Mouse (Mus musculus): ENCODE measurements at regions not wholly inside any gene's neighbourhood (a gene's known extent, or its start where the extent isn't known, plus 50 kb on each side); places are given as distances from the start of the nearest gene placed in this dataset.

DNA sequence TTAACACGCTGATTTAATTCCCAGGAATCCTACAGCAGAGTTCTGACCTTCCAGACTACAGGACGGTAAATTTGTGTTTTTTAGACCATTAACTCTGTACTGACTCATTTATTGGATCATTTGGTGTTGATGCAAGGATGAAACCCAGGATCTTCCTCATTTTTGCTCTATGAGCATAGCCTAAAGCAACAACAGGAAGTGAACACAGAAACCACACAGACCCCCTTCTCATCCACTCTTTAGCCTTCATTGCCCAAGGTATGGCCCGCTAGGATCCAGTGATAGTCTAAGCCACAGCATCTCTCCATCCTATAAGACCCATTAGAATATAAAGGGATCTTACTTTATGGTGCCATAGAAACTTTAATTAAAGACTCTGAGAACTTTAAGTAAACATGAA is 56.5 kb upstream of the Grin2b start:
- DNase-seq (ENCODE audit: low spot score): no peak

DNA sequence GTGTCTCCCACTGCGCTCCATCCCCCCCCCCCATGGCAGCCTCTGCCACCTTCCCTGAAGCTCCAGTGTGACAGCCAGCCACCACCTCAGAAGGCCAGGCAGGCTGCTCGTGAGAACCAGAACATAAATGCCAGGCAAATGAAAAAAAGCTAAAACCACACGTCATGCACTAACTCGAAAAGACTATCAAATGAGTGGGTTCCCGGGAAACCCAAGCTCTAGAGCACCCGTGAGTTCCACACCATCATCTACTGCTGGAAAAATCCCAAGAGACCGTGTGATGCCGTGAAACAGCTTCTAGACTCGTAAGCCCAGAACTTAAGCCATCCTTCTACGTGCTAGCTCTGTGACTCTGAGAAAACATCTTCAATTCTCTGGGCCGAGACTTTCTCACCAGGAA is 62.2 kb upstream of the Grin2b start:
- DNase-seq (ENCODE audit: low spot score): no peak

DNA sequence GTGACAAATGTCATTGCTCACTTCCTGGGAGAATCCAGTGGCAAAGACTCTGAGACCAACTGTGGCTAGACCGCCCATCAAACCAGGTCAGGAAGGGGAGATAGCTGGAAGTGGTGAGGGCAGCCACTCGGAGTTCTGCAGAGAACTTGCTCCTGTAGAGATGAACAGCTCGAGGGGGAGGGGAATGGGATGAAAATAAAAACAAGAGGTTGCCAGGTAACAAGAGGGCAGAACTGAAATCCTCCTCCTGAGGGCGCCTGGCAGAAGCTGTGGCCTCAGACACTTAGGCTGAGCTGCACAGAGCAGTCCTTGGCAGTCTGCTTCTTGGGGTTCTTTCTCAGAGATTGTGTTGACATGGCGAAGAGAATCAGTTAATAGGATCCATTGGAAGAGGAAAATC is 65.7 kb upstream of the Grin2b start:
- no peak for DNase-seq (ENCODE audit: low spot score)

DNA sequence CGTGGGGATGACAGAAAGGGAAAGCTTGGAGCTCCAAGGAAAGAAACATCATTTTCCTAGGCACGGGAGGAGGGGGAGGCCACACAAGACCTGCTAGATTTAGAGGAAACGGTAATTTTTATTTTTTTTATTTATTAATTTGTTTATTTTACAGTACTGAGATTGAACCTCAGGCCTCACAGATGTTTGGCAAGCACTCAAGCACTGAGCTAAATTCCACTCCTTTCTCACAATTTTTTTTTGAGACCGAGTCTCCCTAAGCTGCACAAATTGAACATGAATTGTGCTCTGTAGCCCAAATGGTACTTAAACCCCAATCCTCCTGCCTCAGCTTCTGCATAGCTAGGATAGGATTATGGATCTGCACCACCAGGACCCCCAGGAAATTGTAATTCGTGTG is 66.1 kb upstream of the Grin2b start:
- no peak for DNase-seq (ENCODE audit: low spot score)

DNA sequence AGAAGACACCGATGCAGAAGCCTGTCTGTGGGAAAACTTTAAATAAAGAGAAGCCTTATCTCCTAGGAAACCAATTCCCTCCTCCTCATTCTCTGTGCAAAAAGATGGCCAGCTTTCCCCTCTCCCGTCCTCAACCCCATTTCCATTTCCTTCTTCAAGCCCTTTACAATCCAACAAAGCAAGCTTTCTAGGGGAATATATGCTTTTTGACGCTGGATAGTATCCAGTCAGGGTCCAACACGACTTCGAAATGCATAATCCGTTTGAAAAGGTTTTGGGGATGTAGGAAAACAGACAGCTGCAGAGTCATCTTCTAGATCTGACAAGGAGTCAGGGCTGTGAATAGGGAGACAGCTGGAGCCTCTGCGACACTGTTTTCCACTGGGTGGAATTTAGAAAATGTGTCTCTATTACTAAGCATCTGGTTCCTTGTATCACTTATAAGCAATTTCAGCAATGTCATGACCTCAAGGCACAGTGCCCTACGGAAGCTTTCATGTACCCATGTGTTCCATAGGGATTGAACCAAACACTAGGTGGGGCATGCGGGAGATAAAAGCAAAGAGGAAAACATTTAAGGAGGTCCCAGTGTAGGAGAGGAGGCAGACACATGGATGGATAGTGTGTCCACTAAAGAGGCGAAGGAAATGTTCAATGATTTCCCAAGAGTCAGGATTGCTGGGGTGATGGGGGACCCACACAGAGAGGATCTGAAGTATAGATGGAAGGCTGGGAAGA is 68.4 kb upstream of the Grin2b start:
- no peak for DNase-seq (ENCODE audit: low spot score)

DNA sequence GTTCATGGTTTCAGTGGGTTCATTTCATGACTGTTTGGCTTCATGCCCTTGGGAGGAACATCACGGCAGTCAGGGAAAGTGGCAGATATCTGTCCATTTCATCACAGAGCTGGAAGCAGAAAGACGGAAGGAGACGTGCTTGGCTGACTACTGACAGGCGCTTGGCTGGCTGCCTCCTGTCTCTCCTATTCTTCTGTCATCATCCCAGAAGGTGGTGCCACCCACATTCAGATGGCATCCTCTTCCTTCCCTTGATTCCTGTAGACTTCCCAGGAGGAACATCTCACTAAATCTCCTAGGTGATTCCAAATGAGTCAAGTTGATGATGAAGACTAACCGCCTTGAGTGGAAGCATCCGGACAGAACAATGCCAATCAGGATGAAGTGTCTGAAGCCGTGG is 71.6 kb upstream of the Grin2b start:
- DNase-seq (ENCODE audit: low spot score): no peak

DNA sequence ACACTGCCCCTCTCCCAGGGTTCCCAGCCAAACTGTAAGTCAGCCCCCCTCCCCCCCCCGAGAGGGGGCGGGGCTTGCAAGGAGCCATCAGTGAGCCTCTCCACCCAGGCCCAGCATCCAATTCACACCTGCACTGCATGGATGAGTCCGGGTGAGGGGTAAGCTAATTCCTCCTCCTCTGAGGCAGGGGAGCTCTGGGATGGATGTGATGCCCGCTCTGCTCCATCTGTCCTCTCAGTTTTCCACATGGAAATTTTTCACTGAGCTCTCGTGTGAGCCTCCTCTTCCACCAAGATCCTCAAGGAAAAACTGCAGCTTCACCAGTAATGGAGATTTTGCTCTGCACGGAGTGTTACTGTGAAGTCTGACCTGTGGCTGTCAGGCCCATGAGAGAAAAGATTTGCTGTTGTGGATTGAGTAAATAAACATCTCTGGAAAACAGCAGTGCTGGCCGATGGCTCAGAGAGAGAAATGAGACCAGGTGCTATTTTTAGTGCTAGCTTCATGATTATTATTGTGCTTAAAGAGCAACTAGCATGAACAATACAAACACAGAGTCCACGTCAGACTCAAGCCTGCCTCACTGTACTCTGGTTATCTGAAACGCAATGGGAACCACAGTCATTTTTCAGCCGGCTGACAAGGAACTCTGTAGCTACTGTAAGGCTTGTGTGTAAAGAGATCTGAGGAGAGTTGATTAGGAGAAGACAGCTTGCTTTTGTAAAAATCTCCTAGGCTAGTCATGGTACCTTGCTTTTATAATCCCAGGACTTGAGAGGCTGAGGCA is 71.4 kb upstream of the Gm8994 start:
- no peak for DNase-seq (ENCODE audit: low spot score)

DNA sequence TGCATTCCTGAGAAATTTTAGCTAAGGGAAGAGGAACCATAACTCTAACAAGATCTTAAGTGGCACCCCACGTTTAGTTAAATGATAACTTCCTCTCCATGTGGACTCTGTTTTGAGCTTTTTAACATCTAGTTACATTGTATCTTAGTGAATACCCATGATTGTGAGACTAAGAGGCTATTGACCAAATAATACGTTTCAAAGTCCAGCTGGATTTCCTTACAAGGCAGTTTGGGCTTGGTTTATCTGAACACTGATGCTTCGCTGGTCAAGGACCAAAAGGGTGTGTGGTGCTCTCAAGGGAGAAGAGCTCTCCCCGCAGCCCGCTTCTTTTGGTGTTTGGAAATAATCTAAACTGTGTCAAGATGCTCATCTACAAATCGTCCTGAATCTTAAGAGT is 51.6 kb upstream of the Gm8994 start:
- DNase-seq (ENCODE audit: low spot score): peak; percentile 11

DNA sequence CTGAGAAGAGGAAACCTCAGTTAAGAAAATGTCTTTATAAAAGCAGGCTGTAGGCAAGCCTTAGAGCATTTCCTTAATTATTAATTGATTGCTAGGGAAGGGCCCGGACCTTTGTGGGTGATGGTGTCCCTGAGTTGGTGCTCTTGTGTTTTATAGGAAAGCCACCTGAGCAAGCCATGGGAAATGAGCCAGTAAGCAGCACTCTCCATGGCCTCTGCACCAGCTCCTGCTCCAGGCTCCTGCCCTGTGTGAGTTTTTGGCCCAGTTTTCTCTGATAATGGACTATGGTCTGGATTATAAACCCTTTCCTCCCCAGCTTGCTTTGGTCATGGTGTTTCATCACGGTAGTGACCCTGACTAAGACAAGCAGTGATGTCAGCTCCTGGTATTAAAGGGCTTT is 50.6 kb upstream of the Gm8994 start:
- no peak for DNase-seq (ENCODE audit: low spot score)
